ENCODE assay signal across 14 mouse cellular contexts in the genomic region with DNA sequence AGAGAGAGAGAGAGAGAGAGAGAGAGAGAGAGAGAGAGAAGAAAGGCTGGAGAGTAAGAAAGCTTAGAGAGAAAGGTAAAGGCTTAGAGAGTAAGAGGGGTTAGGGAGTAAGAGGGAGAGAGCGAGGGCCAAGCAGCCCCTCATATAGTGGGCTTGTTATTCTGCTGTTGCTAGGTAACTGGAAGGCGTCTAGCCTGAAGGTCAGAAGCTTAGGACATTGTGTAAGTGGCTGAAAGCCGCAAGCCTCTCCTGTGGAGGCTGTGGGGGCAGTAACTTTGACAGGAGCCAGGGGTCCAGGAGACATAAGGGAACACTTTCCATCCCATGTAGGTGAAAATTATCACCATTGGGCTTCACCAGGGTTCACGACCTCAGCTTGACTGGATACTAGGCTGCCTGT.
"Had no signal": no experiment of that assay in that cellular context is flagged by ENCODE, and none has a peak within 500 bp of the region (broad histone marks: within the 10 kb centered on the region; RNA-seq: fewer than 3 reads in every experiment).

No protein-coding gene starts in this region.

- H3K27me3 ChIP-seq: limb, embryonic 15.5 days; liver, embryonic 12.5 days; neural tube, embryonic 15.5 days had no signal

- ATAC-seq: liver, embryonic 12.5 days had no signal

- H3K9ac ChIP-seq: limb, embryonic 15.5 days; liver, embryonic 12.5 days; lung, embryonic 14.5 days; neural tube, embryonic 15.5 days had no signal

- H3K9me3 ChIP-seq: limb, embryonic 15.5 days; liver, embryonic 12.5 days; neural tube, embryonic 15.5 days had no signal

- DNase-seq: kidney, adult 8-10 months; kidney, postnatal 25 days; lung, embryonic 14.5 days; lung, postnatal 10 days; lung, postnatal 4 days; right cerebral cortex, postnatal 4 days; spleen, adult 18-20 months; thymus, adult 18-20 months; thymus, postnatal 14 days had no signal

- H3K4me3 ChIP-seq: left cerebral cortex, adult 2 months; limb, embryonic 15.5 days; liver, embryonic 12.5 days; myocyte; neural tube, embryonic 15.5 days had no signal

- H3K4me1 ChIP-seq: limb, embryonic 15.5 days; liver, embryonic 12.5 days; neural tube, embryonic 15.5 days had no signal

- H3K36me3 ChIP-seq: limb, embryonic 15.5 days; liver, embryonic 12.5 days; neural tube, embryonic 15.5 days had no signal

- H3K27ac ChIP-seq: left cerebral cortex, adult 2 months; limb, embryonic 15.5 days; liver, embryonic 12.5 days; neural tube, embryonic 15.5 days had no signal

- H3K4me2 ChIP-seq: limb, embryonic 15.5 days; liver, embryonic 12.5 days; lung, embryonic 14.5 days; neural tube, embryonic 15.5 days had no signal
